Mouse (Mus musculus) G1E-ER4 (cell line): ENCODE measurements at regions not wholly inside any gene's neighbourhood (a gene's known extent, or its start where the extent isn't known, plus 50 kb on each side); places are given as distances from the start of the nearest gene placed in this dataset.

ENCODE experiments used
- GATA1 ChIP-seq: IDR thresholded peaks from one replicate; pipeline ENCODE4 v1.8.0; 2012; ENCODE audit warnings: low read length, inconsistent platforms

- TF ChIP-seq GATA1: no peak
Measured at GRCm38 (mm10) chr10:16814013-16814412, 909.0 kb upstream of the Cited2 start.

- TF ChIP-seq GATA1: no peak
Measured at GRCm38 (mm10) chr10:16861534-16861933, 861.5 kb upstream of the Cited2 start.

- no peak for TF ChIP-seq GATA1
Measured at GRCm38 (mm10) chr10:16866914-16867313, 856.1 kb upstream of the Cited2 start.

- TF ChIP-seq GATA1: no peak
Measured at GRCm38 (mm10) chr10:16874131-16874530, 848.9 kb upstream of the Cited2 start.

- no peak for TF ChIP-seq GATA1
Measured at GRCm38 (mm10) chr10:16878197-16878596, 844.8 kb upstream of the Cited2 start.

- no peak for TF ChIP-seq GATA1
Measured at GRCm38 (mm10) chr10:16893316-16893715, 829.7 kb upstream of the Cited2 start.

- no peak for TF ChIP-seq GATA1
Measured at GRCm38 (mm10) chr10:16895332-16895731, 827.7 kb upstream of the Cited2 start.

- no peak for TF ChIP-seq GATA1
Measured at GRCm38 (mm10) chr10:16922888-16923287, 800.1 kb upstream of the Cited2 start.

GRCm38 (mm10) chr10:16923851-16924250 is 799.2 kb upstream of the Cited2 start:
- TF ChIP-seq GATA1: no peak

GRCm38 (mm10) chr10:16937705-16938104 is 785.3 kb upstream of the Cited2 start:
- TF ChIP-seq GATA1: no peak

- TF ChIP-seq GATA1: no peak
Measured at GRCm38 (mm10) chr10:16951636-16952035, 771.4 kb upstream of the Cited2 start.

GRCm38 (mm10) chr10:16960971-16961370 is 762.0 kb upstream of the Cited2 start:
- TF ChIP-seq GATA1: no peak

- TF ChIP-seq GATA1: no peak
Measured at GRCm38 (mm10) chr10:16962463-16962862, 760.6 kb upstream of the Cited2 start.

- TF ChIP-seq GATA1: no peak
Measured at GRCm38 (mm10) chr10:16978770-16979169, 744.2 kb upstream of the Cited2 start.

- no peak for TF ChIP-seq GATA1
Measured at GRCm38 (mm10) chr10:16990227-16990626, 732.8 kb upstream of the Cited2 start.

GRCm38 (mm10) chr10:16993789-16994188 is 729.2 kb upstream of the Cited2 start:
- no peak for TF ChIP-seq GATA1

- no peak for TF ChIP-seq GATA1
Measured at GRCm38 (mm10) chr10:16994526-16994925, 728.5 kb upstream of the Cited2 start.

- no peak for TF ChIP-seq GATA1
Measured at GRCm38 (mm10) chr10:16995010-16995409, 728.0 kb upstream of the Cited2 start.

GRCm38 (mm10) chr10:16996820-16997466 is 726.1 kb upstream of the Cited2 start:
- TF ChIP-seq GATA1: no peak
